Mouse (Mus musculus): ENCODE data around the gene Wdr35.

DNA sequence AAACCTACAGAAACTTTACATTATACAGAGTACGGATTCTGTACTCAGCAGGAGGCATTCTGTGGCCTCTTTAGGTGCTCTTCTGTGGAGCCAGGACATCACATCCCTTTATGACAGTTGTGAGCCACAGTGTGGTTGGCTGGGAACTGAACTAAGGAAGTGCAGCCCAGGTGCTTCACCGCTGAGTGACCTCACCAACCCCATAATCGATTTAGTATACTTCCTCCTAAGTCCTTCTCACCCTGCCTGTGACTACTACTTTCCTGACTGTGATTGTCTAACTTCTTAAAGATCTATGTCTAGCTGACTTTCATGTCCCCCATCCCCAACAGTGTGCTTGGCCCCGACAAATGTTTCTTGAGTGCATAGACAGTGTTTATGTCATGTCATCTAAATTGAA lies 24.6 kb downstream of the Wdr35 start:
- TF ChIP-seq POLR2A (IDR thresholded peaks at IDR 0.05; ENCODE audit: borderline replicate concordance, extremely low read depth, insufficient read depth, insufficient read length, poor library complexity, severe bottlenecking) (no peak), CTCF (IDR thresholded peaks at IDR 0.05; ENCODE audit: borderline replicate concordance, extremely low read depth, insufficient read depth, insufficient read length) (no peak)

Measured in brain, embryonic 14.5 days (tissue).